Mouse (Mus musculus) MEL-GATA-1-ER (cell line): ENCODE data around the gene Ctdnep1.
A peak's percentile ranks its signal among the peaks of the same experiment; 100 is the strongest.
"Not testable (repeated sequence)": the region's sequence is repeated elsewhere in the genome, so short reads cannot be mapped to it uniquely, and the experiment has no call there.

Experiments used
- DNase-seq: peaks from one replicate; pipeline ENCODE4 v3.0.0-alpha.2; 2012; ENCODE audit warnings: low read depth; ENCODE audit errors: extremely low read depth

The Ctdnep1 gene

DNA sequence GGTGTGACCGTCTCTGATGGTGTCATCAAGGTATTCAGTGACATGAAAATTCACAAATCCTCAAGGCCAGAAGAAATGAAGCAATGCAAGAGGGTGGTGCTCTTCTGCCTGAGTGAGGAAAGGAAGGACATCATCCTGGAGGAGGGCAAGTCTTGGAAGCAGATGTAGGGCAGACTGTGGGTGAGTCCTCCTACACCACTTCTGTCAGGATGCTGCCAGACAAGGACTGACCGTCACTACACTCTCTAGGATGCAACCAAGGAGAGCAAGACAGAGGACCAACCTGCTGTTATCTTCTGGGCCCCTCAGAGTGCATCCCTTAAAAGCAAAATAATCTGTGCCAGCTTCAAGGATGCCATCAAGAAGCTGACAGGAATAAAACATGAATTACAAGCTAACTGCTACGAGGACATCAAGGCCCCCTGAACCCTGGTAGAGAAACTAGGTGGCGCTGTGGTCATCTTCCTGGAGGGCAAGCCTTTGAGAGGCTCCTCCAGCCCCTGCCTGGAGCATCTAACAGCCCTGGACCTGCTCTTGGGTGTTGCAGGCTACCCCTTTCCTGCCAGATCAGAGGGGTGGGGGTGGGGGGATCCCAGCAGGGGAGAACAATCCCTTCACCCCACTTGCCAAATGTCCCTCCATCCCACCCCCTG is 30.0 kb upstream of the Ctdnep1 start:
- DNase-seq: no peak

- no peak for DNase-seq
Measured at GRCm38 (mm10) chr11:69952274-69952673, 28.7 kb upstream of the Ctdnep1 start.

GRCm38 (mm10) chr11:69953267-69953915 is 27.6 kb upstream of the Ctdnep1 start:
- no peak for DNase-seq

GRCm38 (mm10) chr11:69955618-69956017 is 25.3 kb upstream of the Ctdnep1 start:
- not testable (repeated sequence) for DNase-seq

DNA sequence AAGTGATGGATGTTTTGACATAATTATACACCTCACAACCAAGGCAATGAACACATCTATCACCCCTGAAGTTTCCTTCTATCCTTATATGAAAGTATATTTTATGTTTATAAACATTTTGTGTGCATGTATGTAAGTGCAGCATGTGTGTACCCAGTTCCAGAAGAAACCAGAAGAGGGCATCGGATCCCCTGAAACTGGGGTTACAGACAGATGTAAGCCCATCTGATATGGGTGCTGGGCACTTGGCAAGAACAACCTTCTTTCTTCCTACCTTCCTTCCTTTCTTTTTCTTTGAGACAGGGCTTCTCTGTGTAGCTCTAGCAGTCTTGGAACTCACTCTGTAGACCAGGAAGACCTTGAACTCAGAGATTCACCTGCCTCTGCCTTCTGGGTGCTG is 24.7 kb upstream of the Ctdnep1 start:
- DNase-seq: no peak

- no peak for DNase-seq
Measured at GRCm38 (mm10) chr11:69960616-69961015, 20.3 kb upstream of the Ctdnep1 start.

GRCm38 (mm10) chr11:69961841-69962240 is 19.1 kb upstream of the Ctdnep1 start:
- no peak for DNase-seq

GRCm38 (mm10) chr11:69964650-69965270 is 16.2 kb upstream of the Ctdnep1 start, which contains the start of gene Cldn7:
TSS of gene Cldn7 (plus strand) at chr11:69964779.
- DNase-seq: no peak

DNA sequence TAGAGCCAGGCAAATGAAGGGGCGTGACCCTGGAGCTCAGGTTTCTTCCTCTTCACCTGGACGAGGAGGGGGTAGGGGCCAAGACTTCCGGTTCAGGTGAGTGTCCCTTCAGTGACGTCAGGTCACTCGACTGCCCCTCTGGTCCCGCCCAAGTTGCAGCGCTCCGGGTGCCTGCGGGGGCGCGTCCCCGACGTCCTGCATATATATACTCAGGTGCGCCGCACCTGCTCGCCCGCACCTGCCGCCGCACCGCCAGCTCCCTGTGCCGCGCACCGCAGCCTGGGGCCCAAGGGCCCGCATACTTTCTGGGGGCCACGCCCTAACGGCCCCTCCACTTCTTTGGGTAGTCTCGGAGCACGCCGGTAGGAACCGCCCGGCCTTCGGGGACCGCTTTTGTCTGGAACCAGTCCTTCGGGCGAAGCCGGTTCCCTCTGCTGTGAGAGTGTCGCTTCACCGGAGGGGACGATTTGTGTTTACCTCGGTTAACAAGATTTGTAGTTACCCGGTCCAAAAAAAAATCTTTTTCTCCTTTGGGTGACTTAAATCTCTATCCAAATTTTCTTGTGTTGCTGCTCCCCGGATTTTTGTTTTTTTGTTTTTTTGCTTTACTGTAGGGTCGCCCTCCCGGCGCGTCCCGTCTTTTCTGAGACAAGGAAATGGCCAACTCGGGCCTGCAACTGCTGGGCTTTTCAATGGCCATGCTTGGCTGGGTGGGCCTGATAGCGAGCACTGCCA is 15.5 kb upstream of the Ctdnep1 start:
- DNase-seq: no peak

- DNase-seq: no peak
Measured at GRCm38 (mm10) chr11:69966006-69966859, 14.7 kb upstream of the Ctdnep1 start.

- DNase-seq: no peak
Measured at GRCm38 (mm10) chr11:69966860-69967517, 14.0 kb upstream of the Ctdnep1 start.

GRCm38 (mm10) chr11:69968793-69969192 is 12.2 kb upstream of the Ctdnep1 start:
- no peak for DNase-seq

DNA sequence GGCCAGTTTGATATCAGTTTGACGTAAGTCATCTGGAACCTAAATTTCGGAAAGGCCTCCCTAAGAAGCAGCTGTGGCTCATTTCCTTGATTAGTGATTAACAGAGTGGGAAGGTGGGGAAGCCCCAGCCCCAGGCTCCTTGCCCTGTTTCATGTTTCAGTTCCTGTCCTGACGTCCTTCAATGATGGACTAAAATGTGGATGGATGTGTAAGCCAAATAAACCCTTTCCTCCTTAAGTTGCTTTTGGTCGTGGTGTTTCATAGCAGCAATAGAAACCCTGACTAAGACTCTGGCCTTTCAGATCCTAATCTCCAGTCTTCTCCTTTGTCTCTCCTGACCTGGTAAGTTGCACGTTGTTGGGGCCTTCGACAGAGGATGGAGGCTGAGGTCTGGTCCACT is 10.7 kb upstream of the Ctdnep1 start:
- no peak for DNase-seq

- no peak for DNase-seq
Measured at GRCm38 (mm10) chr11:69970775-69971174, 10.2 kb upstream of the Ctdnep1 start.

GRCm38 (mm10) chr11:69974907-69975306 is 6.0 kb upstream of the Ctdnep1 start:
- DNase-seq: no peak

GRCm38 (mm10) chr11:69976271-69976670 is 4.7 kb upstream of the Ctdnep1 start:
- no peak for DNase-seq

DNA sequence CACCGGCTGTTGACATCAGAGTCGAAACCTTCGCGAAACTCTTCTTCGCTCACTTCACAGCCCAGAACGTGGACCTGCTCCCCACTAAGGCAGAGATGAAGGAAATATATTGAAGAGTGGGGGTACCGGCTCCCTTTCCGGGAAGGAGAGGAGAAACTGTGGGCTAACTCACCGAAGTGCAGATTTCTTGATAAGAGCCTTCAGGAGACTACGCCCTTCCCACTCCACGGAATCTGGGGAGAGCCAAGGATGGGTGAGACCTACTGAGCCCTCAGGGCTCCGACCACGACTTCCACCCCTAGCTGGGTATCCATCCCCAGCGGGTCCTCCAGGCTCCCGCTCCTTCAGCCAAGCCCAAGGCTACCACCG is 1.1 kb upstream of the Ctdnep1 start:
- no peak for DNase-seq

DNA sequence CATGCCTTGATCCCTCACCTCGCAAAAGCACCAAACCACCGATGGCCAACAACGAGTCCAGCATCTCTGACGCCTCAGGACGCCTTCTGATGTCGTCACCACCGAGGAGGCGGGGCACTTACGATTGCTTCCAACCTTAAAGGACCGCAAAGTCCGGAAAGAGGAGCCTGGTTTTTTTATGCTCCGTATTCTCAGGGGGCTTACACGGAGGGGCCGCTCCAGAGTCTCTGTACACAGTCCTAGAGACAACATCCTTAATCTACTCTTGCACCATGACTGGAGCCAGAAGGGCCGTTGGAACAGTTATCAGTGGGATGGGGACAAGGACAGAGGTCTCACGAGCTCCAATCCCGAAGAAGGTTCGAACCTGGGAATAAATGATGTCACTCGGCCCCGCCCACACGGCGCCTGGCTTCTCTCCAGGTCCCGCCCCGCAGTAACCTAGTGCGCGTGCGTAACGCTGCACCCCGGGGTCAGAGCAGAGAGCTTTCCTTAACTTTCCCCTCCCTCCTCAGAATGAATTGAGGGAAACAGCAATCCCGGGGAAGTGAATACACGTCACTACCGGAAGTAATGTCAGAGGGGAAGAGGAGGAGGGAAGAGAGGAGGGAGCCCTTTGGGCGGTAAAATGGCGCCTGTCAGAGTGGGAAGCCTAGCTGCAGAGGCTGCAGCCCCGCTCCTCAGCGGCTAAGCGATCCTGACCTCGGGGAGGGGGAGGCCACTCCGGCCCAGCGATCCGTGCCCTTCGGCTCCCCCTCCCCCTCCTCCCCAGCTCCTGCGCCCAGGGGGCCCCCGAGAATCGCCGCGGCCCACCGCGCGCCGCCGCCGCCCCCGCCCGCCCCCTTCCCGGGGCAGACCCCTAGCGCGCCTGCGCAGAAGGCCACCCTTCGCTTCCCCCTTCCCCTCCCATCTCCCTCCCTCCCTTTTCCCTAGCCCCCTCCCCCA is 488 bp upstream of the Ctdnep1 start:
- peak; percentile 98 for DNase-seq

- DNase-seq: no peak
Measured at GRCm38 (mm10) chr11:69982225-69982624, 1.3 kb downstream of the Ctdnep1 start, which contains the start of gene Elp5. TSS of gene Elp5 (minus strand) at chr11:69982517.
